In the genomic region with DNA sequence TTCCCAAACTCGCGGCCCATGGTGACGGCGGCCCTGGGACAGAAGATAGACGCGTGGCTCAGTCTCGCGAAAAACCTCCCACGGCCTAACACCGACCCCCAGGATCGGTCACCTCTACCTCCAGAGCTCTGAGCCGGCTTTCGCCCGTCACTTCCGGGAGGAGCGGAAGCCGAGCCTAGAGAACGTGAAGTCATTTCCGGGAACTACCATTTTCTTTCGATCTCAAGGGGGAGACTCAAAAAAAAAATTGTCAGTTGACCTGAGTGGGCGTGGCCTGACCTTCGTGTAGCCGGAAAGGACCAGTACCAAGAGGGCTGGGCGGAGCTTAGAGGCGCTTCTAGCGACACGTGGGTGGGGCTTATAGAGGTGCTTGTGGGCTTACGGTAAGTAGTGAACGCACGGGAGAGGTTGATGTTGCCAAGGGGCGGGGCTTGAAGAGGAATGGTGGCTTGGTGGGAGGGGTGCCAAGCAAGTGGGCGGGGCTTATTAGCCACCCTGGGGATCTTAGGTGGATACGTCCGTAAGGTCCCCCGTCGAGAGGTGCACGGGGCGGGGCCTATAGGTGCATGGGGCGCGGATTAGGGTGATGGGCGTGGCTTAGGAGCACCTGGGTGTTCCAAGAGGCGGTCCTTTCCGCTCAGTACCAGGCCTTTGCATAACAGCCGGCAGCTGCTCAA, we compare ENCODE assay signal across 8 mouse cellular contexts. TPM values are rescaled to one million over a fixed set of nuclear protein-coding genes. Genes with fewer than 3 reads are reported as not detected.
DNase-seq lines count a peak whose midpoint lies in the region; ATAC-seq lines count a peak whose summit lies in the region.

TSS of gene Uqcrq (minus strand) at position 162 of the 677 bp plus-strand sequence.
TSS of gene Gdf9 (plus strand) at position 354 of the 677 bp plus-strand sequence.

- under 1% methylated on average over 44 of the region's 44 CpGs for WGBS in lung, embryonic 16.5 days

- no peaks in the 10 kb centered on the region for H3K9me3 ChIP-seq in lung, embryonic 16.5 days (ENCODE audit: control insufficient read depth, low read length)

- H3K4me3 ChIP-seq in lung, embryonic 16.5 days (ENCODE audit: low read length), result peak within 1 kb of the TSS; percentile 89

- H3K4me1 ChIP-seq in lung, embryonic 16.5 days (replicated peaks; ENCODE audit: control insufficient read depth, insufficient read depth, low read length), result peaks cover 12% of the 10 kb centered on the region

- no peaks in the 10 kb centered on the region for H3K27me3 ChIP-seq in lung, embryonic 16.5 days (ENCODE audit: control insufficient read depth, insufficient read depth, low read depth, low read length)

- peak within 1 kb of the TSS; percentile 93 for H3K4me2 ChIP-seq in lung, embryonic 16.5 days (ENCODE audit: low read depth, low read length)

- H3K9ac ChIP-seq in lung, embryonic 16.5 days (ENCODE audit: low read length), result peak within 1 kb of the TSS; percentile 89

- DNase-seq in MEL-GATA-1-ER (ENCODE audit: extremely low read depth, low read depth), result peak; percentile 100
- DNase-seq in cerebellum, adult 8-10 months, result peak; percentile 100
- DNase-seq in forelimb bud, embryonic 11.5 days (ENCODE audit: low read depth, low spot score), result peak; percentile 99
- peak; percentile 99 for DNase-seq in layer of hippocampus, adult 9-10 months (ENCODE audit: low spot score)
- peak; percentile 91 for DNase-seq in ovary, postnatal 10 days (ENCODE audit: low spot score)
- peak; percentile 99 for DNase-seq in thymus, postnatal 10 days (ENCODE audit: low spot score in 2 of 2)

- peak; percentile 92 to 96 for ATAC-seq in hematopoietic stem cell, adult 5-6 weeks (replicated peaks in 1 of 2; ENCODE audit: insufficient read depth in 1 of 2, low FRiP score in 2 of 2, low TSS enrichment in 1 of 2, low read depth in 1 of 2, poor library complexity in 2 of 2, severe bottlenecking in 2 of 2)
- ATAC-seq in lung, embryonic 16.5 days (ENCODE audit: low read depth), result peak; percentile 97

- peaks cover 7% of the 10 kb centered on the region; the same call in 1 of the 2 replicates for H3K36me3 ChIP-seq in lung, embryonic 16.5 days (ENCODE audit: control insufficient read depth, insufficient read depth, low read length)

- H3K27ac ChIP-seq in lung, embryonic 16.5 days (ENCODE audit: low read length), result peak within 1 kb of the TSS; percentile 78

RNA-seq across cellular contexts. Expression of gene Uqcrq, which starts in this region (rescaled TPM):
- 39.5 and 52.7 TPM in 2 replicates for total RNA-seq in hematopoietic stem cell, adult 5-6 weeks (2017)
- polyA plus RNA-seq in lung, embryonic 16.5 days (2015; fragmentation: Nextera tagmentation; extraction: Ambion mirVana), result 479 and 495 TPM in 2 replicates

RNA-seq across cellular contexts. Expression of gene Gdf9, which starts in this region (rescaled TPM):
- total RNA-seq in hematopoietic stem cell, adult 5-6 weeks (2017), result 0.81 TPM in 1 of 2 replicates, not detected in the other
- 1.4 and 2.1 TPM in 2 replicates for polyA plus RNA-seq in lung, embryonic 16.5 days (2015; fragmentation: Nextera tagmentation; extraction: Ambion mirVana)

Comparison
In these comparisons a context has a peak if more than half of its experiments do, and no peak if none do; other contexts are left out.
1. Peak in every context shown above with its lines: DNase-seq, ATAC-seq, H3K4me3 ChIP-seq and H3K27ac ChIP-seq.